Mouse (Mus musculus): ENCODE results near the gene Tor3a. TPM values are rescaled to one million over a fixed set of nuclear protein-coding genes. Genes with fewer than 3 reads are reported as not detected.
"Not testable (repeated sequence)": the region's sequence is repeated elsewhere in the genome, so short reads cannot be mapped to it uniquely, and the experiment has no call there.

Gene Tor3a
- polyA plus RNA-seq, 1 experiment from 2014 or later, result 6.9 TPM

DNA sequence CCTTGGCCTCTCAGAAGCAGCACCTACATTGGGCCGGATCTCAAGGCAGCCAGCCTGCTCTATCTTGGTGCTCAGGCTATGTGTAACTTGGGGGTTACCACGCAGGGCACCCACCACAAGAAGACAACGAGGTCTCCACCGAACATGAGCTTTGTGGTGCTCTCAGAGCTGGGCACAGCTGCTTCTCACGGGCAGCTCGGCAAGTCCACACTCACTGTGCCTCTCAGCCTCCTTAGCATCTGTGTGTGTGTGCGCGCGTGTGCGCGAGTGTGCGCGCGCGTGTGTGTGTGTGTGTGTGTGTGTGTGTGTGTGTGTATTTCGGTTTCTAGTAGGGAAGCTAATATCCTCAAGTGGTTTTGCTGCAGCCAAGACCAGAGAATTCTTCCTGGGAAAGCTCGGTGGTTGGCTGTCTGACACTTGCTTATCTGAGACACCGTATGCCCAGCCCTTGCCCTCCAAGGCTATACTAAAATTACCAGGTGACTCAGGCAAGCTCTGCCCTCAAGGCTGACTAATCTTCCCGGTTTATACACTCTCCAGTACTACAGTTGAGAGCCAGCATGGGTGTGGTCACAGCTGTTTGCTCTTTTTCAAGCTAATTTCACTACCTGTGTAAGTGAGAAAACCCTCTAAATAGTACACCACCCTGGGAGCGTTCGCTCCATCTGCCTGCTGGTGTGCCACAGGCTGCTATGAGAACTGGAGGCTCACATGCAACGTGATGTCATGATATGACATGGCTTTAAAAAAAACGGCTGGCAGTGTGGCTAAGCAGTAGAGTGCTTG, 6.8 kb downstream of the Tor3a start:
- DNase-seq (ENCODE audit: low spot score), result no peak
- peaks cover 40% of the 10 kb centered on the region for H3K4me1 ChIP-seq
- H3K4me3 ChIP-seq, result no peak overlapping the region
- H3K9me3 ChIP-seq (replicated peaks), result no peaks in the 10 kb centered on the region
- 87% methylated on average over 23 of the region's 23 CpGs for WGBS
- no peaks in the 10 kb centered on the region for H3K27me3 ChIP-seq (ENCODE audit: low read depth, poor library complexity, severe bottlenecking)
- no peak overlapping the region; the same call in 1 of the 2 replicates for H3K27ac ChIP-seq
- no peaks in the 10 kb centered on the region for H3K36me3 ChIP-seq

DNA sequence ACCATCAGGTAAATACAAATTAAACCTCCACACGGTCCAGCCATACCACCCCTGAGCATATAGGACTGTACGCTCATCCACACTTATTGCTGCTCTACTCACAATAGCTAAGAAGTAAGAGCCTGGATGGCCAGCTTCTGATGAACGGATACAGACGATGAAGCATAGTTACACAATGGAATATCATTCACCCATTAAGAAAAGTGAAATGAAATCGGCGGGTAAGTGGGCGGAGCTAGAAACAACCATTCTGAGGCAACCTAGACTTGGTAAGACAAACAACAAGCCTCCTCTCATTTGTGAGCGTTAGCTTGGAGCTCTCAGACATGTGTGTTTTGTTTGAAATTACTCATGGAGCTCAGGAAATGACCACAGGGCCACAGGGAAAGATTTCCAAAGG, 8.4 kb downstream of the Tor3a start:
- 92% methylated on average over 8 of the region's 8 CpGs for WGBS

DNA sequence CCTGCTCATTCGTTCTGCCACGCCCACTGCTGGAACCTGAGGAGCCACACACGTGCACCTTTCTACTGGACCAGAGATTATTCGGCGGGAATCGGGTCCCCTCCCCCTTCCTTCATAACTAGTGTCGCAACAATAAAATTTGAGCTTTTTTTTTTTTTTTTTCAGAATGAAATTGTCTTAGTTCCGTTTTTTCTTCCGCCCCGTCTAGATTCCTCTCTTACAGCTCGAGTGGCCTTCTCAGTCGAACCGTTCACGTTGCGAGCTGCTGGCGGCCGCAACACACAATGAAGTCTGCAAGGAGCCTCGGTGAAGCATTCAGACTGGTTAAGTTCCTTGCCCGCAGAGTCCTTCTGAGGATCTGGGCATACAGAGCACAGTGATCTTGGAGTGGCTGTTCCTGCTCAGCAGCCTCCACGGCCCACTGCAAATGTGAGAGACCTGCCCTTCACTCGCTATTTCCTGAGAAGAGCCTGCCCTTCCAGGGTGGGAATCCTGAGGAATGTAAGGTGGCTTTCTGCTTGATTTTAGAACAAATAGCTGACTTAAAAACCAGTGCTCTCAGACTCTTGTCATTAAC, 13.4 kb downstream of the Tor3a start:
- not testable (repeated sequence) for H3K27ac ChIP-seq; H3K4me1 ChIP-seq; H3K27me3 ChIP-seq (ENCODE audit: low read depth, poor library complexity, severe bottlenecking); H3K9me3 ChIP-seq (replicated peaks); DNase-seq (ENCODE audit: low spot score); H3K36me3 ChIP-seq; H3K4me3 ChIP-seq
- WGBS, result 82% methylated on average over 21 of the region's 21 CpGs

More for the DNA sequence above, 8.4 kb downstream of the Tor3a start:
- Histone ChIP-seq H3K4me1 (peaks cover 45% of the 10 kb centered on the region), H3K27ac (no peak overlapping the region), H3K27me3 (ENCODE audit: low read depth, poor library complexity, severe bottlenecking) (no peaks in the 10 kb centered on the region), H3K36me3 (0 out of 2 replicates have a peak, but pooled peaks cover 4% of the 10 kb centered on the region), H3K9me3 (replicated peaks) (no peaks in the 10 kb centered on the region), H3K4me3 (no peak overlapping the region)
- no peak for DNase-seq (ENCODE audit: low spot score)

DNA sequence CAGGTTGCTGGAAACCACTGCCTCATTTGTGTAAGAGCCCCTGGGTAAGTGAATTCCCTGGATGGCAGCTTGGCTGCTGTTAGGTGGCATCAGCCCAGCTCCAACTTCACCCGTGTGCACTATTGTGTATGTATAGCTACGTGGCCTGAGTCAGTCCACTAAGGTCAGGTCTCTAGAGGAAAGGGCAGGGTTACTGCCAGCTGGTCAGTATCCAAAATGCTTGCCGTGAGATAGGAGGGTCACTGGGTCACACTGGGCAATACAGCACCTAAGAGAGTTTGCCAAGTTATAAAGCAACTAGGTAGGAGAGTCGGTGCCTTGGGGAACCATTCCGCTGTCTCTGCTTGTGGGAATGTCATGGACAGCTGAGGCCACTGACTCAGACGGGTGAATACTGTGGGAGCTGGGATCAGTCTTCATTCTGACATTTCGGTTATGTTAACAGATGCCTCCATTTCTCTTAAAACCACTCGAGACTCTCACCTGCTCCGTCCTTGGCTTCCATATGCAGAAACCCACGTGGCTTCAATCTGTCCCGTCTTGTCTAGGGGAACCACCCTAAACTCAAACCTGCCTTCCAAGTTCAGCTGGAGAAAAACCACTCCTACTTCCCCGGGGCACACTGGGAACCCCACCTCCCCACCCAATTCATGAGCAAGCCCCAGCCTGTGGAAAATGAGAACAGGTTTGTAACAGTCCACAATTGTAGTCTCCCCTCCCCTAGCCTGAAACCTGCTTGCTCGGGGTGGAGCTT, 14.1 kb downstream of the Tor3a start:
- H3K4me1 ChIP-seq, result peaks cover 9% of the 10 kb centered on the region
- no peak overlapping the region for H3K27ac ChIP-seq
- no peak overlapping the region for H3K4me3 ChIP-seq
- H3K36me3 ChIP-seq, result 0 out of 2 replicates have a peak, but pooled peaks cover 7% of the 10 kb centered on the region
- H3K9me3 ChIP-seq (replicated peaks), result no peaks in the 10 kb centered on the region
- no peaks in the 10 kb centered on the region for H3K27me3 ChIP-seq (ENCODE audit: low read depth, poor library complexity, severe bottlenecking)
- no peak for DNase-seq (ENCODE audit: low spot score)
- 84% methylated on average over 13 of the region's 13 CpGs for WGBS

DNA sequence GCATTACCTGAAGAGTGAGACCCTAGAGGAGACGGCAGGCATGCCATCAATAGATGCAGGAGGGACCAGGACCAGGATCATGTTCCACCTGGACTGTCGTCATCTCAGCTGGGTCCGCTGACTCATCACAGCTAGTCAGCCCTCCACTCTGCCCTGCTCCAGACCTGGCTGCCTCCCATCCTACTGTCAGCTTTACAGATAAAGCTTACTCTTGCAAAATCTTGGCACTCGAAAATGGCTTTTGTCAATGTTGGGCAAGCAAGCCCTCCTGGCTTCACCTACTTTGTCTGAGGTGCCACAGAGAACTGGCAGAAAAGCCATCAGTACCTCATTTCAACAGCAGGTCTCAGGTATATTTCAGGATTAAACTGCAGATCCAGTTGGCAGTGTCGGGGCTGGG, 15.5 kb downstream of the Tor3a start:
- 0 out of 2 replicates have a peak, but pooled peaks cover 7% of the 10 kb centered on the region for H3K36me3 ChIP-seq
- H3K4me3 ChIP-seq, result no peak overlapping the region
- H3K4me1 ChIP-seq, result peaks cover 19% of the 10 kb centered on the region
- no peak for DNase-seq (ENCODE audit: low spot score)
- WGBS, result 86% methylated on average over 5 of the region's 5 CpGs
- H3K27me3 ChIP-seq (ENCODE audit: low read depth, poor library complexity, severe bottlenecking), result no peaks in the 10 kb centered on the region
- H3K27ac ChIP-seq, result no peak overlapping the region
- no peaks in the 10 kb centered on the region for H3K9me3 ChIP-seq (replicated peaks)

DNA sequence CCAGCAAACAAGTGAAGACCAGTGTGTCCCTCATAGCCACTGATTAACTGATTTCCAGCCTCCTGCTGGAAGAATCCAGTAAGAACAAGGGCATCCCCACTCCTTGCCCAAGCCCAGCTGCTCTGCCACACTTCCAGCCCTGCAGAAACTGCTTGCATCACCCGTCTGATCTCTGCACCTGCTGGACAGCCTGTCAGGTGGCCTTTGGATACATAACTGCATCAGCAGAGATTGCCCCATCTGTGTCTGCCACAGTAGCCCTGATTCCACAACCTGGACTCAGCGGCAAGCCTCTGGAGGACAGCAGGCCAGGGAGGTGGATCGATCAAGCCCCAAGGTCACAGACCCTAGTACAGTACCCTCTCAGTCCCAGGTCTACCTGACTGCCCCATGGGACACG, 16.6 kb downstream of the Tor3a start:
- Histone ChIP-seq H3K27me3 (ENCODE audit: low read depth, poor library complexity, severe bottlenecking) (no peaks in the 10 kb centered on the region), H3K9me3 (replicated peaks) (no peaks in the 10 kb centered on the region), H3K27ac (no peak overlapping the region), H3K4me1 (peaks cover 19% of the 10 kb centered on the region), H3K36me3 (0 out of 2 replicates have a peak, but pooled peaks cover 7% of the 10 kb centered on the region), H3K4me3 (no peak overlapping the region)
- no peak for DNase-seq (ENCODE audit: low spot score)
- 91% methylated on average over 4 of the region's 4 CpGs for WGBS

DNA sequence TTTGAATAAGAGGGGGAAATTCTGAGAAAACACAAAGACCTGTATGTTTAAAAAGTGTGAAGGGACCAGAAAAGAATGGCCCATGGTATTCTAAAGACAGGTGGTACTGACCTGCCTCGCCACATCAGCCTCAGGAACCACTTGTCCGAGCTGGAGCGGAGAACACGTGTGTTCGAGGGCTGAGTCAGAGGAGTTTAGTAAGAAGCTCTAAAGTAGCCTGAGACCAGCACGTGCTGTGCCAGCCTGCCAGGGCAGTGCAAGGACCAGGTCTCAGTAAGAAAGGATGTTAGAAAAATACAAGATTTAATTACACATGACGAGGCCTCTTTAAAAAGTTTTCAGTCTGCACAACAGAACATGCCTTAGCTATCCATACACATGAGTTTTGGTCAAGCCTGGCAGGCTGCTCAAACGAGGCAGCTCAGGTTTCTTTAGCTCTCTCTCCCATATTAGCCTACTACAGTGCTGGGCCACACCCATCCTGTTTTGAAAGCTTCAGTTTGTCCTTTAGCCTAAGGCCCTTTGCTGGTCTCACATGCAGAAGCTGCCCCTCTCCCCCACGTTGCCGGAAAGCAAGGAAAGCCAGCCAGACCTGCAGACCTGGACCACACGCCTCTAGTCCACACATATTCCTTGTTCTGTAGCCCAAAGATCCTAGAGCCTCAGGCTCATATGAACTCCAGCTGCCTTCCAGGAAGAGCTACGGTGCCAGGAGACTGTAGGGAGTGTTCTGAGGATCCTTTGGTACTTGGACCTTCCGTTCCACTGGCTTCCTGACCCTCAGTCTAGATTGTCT, 19.2 kb downstream of the Tor3a start:
- H3K27me3 ChIP-seq (ENCODE audit: low read depth, poor library complexity, severe bottlenecking), result no peaks in the 10 kb centered on the region
- whole genome bisulfite sequencing, result 80% methylated on average over 13 of the region's 13 CpGs
- H3K4me3 ChIP-seq, result no peak overlapping the region
- H3K4me1 ChIP-seq, result peaks cover 13% of the 10 kb centered on the region
- peak overlapping the region; percentile 19; the same call in 1 of the 2 replicates for H3K27ac ChIP-seq
- DNase-seq (ENCODE audit: low spot score), result no peak
- 0 out of 2 replicates have a peak, but pooled peaks cover 2% of the 10 kb centered on the region for H3K36me3 ChIP-seq
- no peaks in the 10 kb centered on the region for H3K9me3 ChIP-seq (replicated peaks)

DNA sequence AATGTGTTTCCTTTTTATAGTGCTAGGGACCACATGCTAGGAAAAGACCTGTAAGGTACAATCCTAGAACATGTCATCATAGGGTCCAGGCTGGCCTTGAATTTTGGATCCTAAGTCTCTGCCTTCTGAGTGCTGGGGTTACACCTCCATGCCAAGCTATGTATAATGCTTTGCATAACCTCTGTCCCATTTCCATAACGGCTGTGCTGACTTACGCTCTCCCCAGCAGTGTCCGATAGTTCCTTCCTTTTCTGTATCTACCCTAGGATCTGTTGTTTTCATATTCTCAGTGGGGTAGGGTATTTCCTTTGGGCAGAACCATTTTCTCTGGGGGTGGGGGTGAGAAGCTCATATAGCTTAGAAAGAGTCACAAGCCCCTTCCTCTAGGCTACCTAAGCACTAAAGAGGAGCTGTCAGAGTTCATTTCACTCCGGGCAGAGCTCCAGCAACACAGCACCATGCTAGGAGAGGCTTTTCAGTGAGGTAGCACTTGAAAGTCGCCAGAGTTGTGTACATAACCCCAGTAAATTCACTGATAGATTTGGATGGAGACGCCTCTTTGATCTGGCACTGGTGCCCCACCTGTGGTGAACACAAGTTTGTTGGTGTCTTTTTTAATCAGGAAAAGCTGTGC, 21.9 kb downstream of the Tor3a start:
- no peak for DNase-seq (ENCODE audit: low spot score)
- no peak overlapping the region for H3K27ac ChIP-seq
- 76% methylated on average over 6 of the region's 6 CpGs for WGBS
- H3K36me3 ChIP-seq, result peaks cover 6% of the 10 kb centered on the region
- peaks cover 13% of the 10 kb centered on the region for H3K4me1 ChIP-seq
- H3K4me3 ChIP-seq, result no peak overlapping the region
- no peaks in the 10 kb centered on the region for H3K27me3 ChIP-seq (ENCODE audit: low read depth, poor library complexity, severe bottlenecking)
- no peaks in the 10 kb centered on the region for H3K9me3 ChIP-seq (replicated peaks)

DNA sequence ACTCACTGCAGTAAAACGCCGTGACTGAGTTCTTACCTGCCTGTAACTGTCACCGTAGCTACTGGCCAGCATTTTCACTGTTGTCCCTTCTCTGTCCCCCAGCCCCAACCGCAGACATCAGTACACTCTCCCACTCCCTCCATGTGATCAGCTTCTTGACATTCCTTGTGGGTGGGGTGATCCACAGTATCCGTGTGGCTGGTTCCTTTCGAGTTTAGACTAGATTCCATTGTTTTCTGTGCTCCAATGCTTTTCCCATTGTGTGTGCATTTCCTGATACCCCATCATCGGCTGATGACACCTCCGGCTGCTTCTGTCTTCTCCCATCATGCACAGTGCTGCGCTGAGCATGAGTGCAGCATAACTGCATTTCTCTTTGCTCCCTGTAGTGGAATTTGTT, 23.5 kb downstream of the Tor3a start:
- WGBS, result 90% methylated on average over 9 of the region's 9 CpGs
- Histone ChIP-seq H3K36me3 (peaks cover 14% of the 10 kb centered on the region), H3K27ac (no peak overlapping the region), H3K4me3 (no peak overlapping the region), H3K9me3 (replicated peaks) (no peaks in the 10 kb centered on the region), H3K4me1 (peaks cover 17% of the 10 kb centered on the region), H3K27me3 (ENCODE audit: low read depth, poor library complexity, severe bottlenecking) (no peaks in the 10 kb centered on the region)
- DNase-seq (ENCODE audit: low spot score), result no peak

DNA sequence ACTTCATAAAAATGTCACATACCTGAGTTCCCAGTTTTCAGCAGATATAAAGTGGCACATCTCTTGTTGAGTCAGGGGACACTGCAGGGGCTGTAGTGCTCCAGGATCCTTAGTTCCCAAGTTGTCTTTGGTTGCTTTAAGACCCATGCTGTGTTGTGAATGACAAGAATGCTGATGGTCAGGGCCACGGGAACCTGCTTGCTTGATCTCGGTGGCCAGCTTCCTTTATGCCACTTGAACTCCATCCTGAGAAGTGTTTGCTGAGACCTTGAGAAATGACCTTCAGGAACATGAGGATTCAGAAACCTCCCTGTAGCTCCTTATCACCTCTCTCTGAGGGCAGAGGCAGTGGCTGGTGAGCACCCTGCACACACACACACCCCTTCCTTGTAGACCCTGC, 25.5 kb downstream of the Tor3a start:
- Histone ChIP-seq H3K36me3 (peaks cover 13% of the 10 kb centered on the region), H3K4me1 (peaks cover 22% of the 10 kb centered on the region), H3K4me3 (no peak overlapping the region), H3K27me3 (ENCODE audit: low read depth, poor library complexity, severe bottlenecking) (no peaks in the 10 kb centered on the region), H3K27ac (no peak overlapping the region), H3K9me3 (replicated peaks) (no peaks in the 10 kb centered on the region)
- 49% methylated on average over 2 of the region's 2 CpGs for WGBS
- no peak for DNase-seq (ENCODE audit: low spot score)

DNA sequence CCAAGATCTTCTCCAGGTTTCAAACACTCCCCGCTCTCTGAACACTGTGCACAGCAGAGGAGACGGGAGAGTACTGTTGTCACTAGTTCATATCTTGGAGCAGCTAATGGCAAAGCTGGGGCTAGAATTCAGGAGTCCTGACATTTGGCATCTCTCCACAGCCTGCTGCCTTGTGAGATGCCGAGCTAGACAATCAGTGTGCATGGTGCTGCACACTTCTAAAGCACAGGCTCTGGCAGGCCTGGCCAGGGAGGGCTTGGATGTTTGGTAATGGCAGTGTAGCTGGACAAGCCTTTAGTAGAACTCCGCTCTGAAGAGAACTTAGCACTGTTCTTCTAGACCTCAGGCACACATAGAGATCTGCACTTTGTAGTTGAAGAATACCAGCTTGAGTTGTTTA, 28.2 kb downstream of the Tor3a start:
- Histone ChIP-seq H3K36me3 (peaks cover 40% of the 10 kb centered on the region), H3K27ac (no peak overlapping the region), H3K4me3 (no peak overlapping the region), H3K9me3 (replicated peaks) (no peaks in the 10 kb centered on the region), H3K4me1 (peaks cover 39% of the 10 kb centered on the region), H3K27me3 (ENCODE audit: low read depth, poor library complexity, severe bottlenecking) (no peaks in the 10 kb centered on the region)
- WGBS, result 89% methylated on average over 4 of the region's 4 CpGs
- no peak for DNase-seq (ENCODE audit: low spot score)
